Mouse (Mus musculus): ENCODE measurements around the gene Ephb2. TPM values are rescaled to one million over a fixed set of nuclear protein-coding genes. Genes with fewer than 3 reads are reported as not detected.

Ephb2 gene
- total RNA-seq, 1 experiment from 2014 or later: not detected

GRCm38 (mm10) chr4:136600536-136600935, 235.3 kb downstream of the Ephb2 start:
- ATAC-seq (ENCODE audit: extremely low read depth, insufficient number of reproducible peaks, low FRiP score, poor library complexity, severe bottlenecking): no peak

- no peak for ATAC-seq (ENCODE audit: extremely low read depth, insufficient number of reproducible peaks, low FRiP score, poor library complexity, severe bottlenecking)
Observed at GRCm38 (mm10) chr4:136599869-136600268, 235.9 kb downstream of the Ephb2 start.

- ATAC-seq (ENCODE audit: extremely low read depth, insufficient number of reproducible peaks, low FRiP score, poor library complexity, severe bottlenecking): no peak
Observed at GRCm38 (mm10) chr4:136598268-136598876, 237.4 kb downstream of the Ephb2 start.

Other genes starting within 250 kb of the Ephb2 start
- gene Kdm1a, start 233.3 kb downstream of the Ephb2 start, total RNA-seq (2017): 71.6 and 74.6 TPM in 2 replicates
- gene Tex46, start 225.6 kb downstream of the Ephb2 start, total RNA-seq (2017): not detected in 2 replicates
- not detected in 2 replicates for gene Lactbl1, start 213.4 kb downstream of the Ephb2 start, total RNA-seq (2017)
- not detected in 2 replicates for gene C1qb, start 50.2 kb upstream of the Ephb2 start, total RNA-seq (2017)
- gene C1qc, start 57.1 kb upstream of the Ephb2 start, total RNA-seq (2017): not detected in 2 replicates
- gene C1qa, start 62.8 kb upstream of the Ephb2 start, total RNA-seq (2017): not detected in 2 replicates
- gene Epha8, start 120.8 kb upstream of the Ephb2 start, total RNA-seq (2017): not detected in 2 replicates
- 12.5 and 15.6 TPM in 2 replicates for gene Zbtb40, start 212.8 kb upstream of the Ephb2 start, total RNA-seq (2017)

Measured in neutrophil, adult 5-6 weeks (primary cell).